Mouse (Mus musculus) forebrain, embryonic 11.5 days (tissue): ENCODE measurements around the gene Amt. TPM values are rescaled to one million over a fixed set of nuclear protein-coding genes. Genes with fewer than 3 reads are reported as not detected.
"Not testable (repeated sequence)": the region's sequence is repeated elsewhere in the genome, so short reads cannot be mapped to it uniquely, and the experiment has no call there.

Experiments used
- ATAC-seq: fragments of 200-750 bp; cut with Nextera tagmentation; replicated peaks from 2 replicates; pipeline ENCODE4 v1.8.0; 2017; ENCODE audit warnings: moderate TSS enrichment; ENCODE audit not compliant: low FRiP score
- DNase-seq: peaks from one replicate; pipeline ENCODE4 v3.0.0-alpha.2; 2017; ENCODE audit warnings: low spot score
- H3K27ac ChIP-seq: fragments of 300-500 bp; sonication (generic); 2 replicates; pipeline ENCODE4 v1.5.1; 2014; ENCODE audit warnings: low read depth, low read length
- H3K27me3 ChIP-seq: fragments of 300-500 bp; sonication (generic); 2 replicates; pipeline ENCODE4 v1.6.1; 2014; ENCODE audit warnings: mild to moderate bottlenecking, low read length, mixed read lengths; ENCODE audit not compliant: control insufficient read depth, insufficient read depth
- H3K36me3 ChIP-seq: fragments of 300-500 bp; sonication (generic); 2 replicates; pipeline ENCODE4 v1.6.1; 2014; ENCODE audit warnings: mild to moderate bottlenecking, low read length, moderate library complexity, mixed read lengths; ENCODE audit not compliant: control insufficient read depth, insufficient read depth
- H3K4me1 ChIP-seq: fragments of 300-500 bp; sonication (generic); replicated peaks from 2 replicates; pipeline ENCODE4 v1.6.1; 2014; ENCODE audit warnings: low read length, mixed read lengths; ENCODE audit not compliant: control insufficient read depth, insufficient read depth
- H3K4me2 ChIP-seq: fragments of 300-500 bp; sonication (generic); 2 replicates; pipeline ENCODE4 v1.6.1; 2014; ENCODE audit warnings: low read depth, mild to moderate bottlenecking, low read length, moderate library complexity, mixed read lengths; ENCODE audit not compliant: severe bottlenecking
- H3K4me3 ChIP-seq: fragments of 300-500 bp; sonication (generic); 2 replicates; pipeline ENCODE4 v1.5.1; 2014; ENCODE audit warnings: low read depth, low read length
- H3K9ac ChIP-seq: fragments of 300-500 bp; sonication (generic); 2 replicates; pipeline ENCODE4 v1.6.1; 2014; ENCODE audit warnings: low read length
- H3K9me3 ChIP-seq: fragments of 300-500 bp; sonication (generic); 2 replicates; pipeline ENCODE4 v1.6.1; 2016; ENCODE audit warnings: low read length, mixed read lengths; ENCODE audit not compliant: control insufficient read depth
- WGBS: fragments of 180-500 bp; shearing (Covaris S2); extraction: QIAGEN DNeasy Blood & Tissue Kit; methylation state at CpG from one replicate; pipeline ENCODE4 v1.1.7; 2014; 5-methylcytosine and 5-hydroxymethylcytosine counted together
- polyA plus RNA-seq: library from polyadenylated mRNA; unstranded; fragments of >200 nt; fragmentation: Nextera tagmentation; extraction: Ambion mirVana; gene quantifications from 2 replicates; pipeline ENCODE4 v1.2.1, GENCODE M21; 2014

Amt gene
- polyA plus RNA-seq, 1 experiment from 2014 or later = 25.9 TPM

- peak within 1 kb of the TSS; percentile 96 for H3K4me3 ChIP-seq
- no peaks in the 10 kb centered on the region for H3K27me3 ChIP-seq
- ATAC-seq = peak; percentile 99
- WGBS = under 1% methylated on average over 70 of the region's 71 CpGs
- peak; percentile 100 for DNase-seq
- H3K36me3 ChIP-seq = no peaks in the 10 kb centered on the region
- H3K27ac ChIP-seq = peak within 1 kb of the TSS; percentile 86
- no peaks in the 10 kb centered on the region for H3K9me3 ChIP-seq
- H3K9ac ChIP-seq = peak within 1 kb of the TSS; percentile 92
- peaks cover 13% of the 10 kb centered on the region; the same call in 1 of the 2 replicates for H3K4me1 ChIP-seq
- H3K4me2 ChIP-seq = peak within 1 kb of the TSS; percentile 62
Measured at GRCm38 (mm10) chr9:108263690-108264190, 32.9 kb upstream of the Amt start, which contains the start of gene Dag1. Gene Dag1 (minus strand): TSS chr9:108263958.

- ATAC-seq (peak; percentile 1; the same call in 1 of the 2 replicates), DNase-seq (no peak)
- Histone ChIP-seq H3K4me2 (peak overlapping the region; percentile 62), H3K4me1 (peaks cover 13% of the 10 kb centered on the region; the same call in 1 of the 2 replicates), H3K4me3 (peak overlapping the region; percentile 96), H3K27ac (peak overlapping the region; percentile 66), H3K9ac (peak overlapping the region; percentile 62), H3K27me3 (no peaks in the 10 kb centered on the region), H3K9me3 (no peaks in the 10 kb centered on the region), H3K36me3 (no peaks in the 10 kb centered on the region)
- 16% methylated on average over 10 of the region's 10 CpGs for WGBS
Measured at GRCm38 (mm10) chr9:108264191-108264921, 32.3 kb upstream of the Amt start.

- DNase-seq = no peak
- no peak overlapping the region for H3K9ac ChIP-seq
- peaks cover 13% of the 10 kb centered on the region; the same call in 1 of the 2 replicates for H3K4me1 ChIP-seq
- H3K4me2 ChIP-seq = no peak overlapping the region
- no peaks in the 10 kb centered on the region for H3K9me3 ChIP-seq
- ATAC-seq = no peak
- H3K27me3 ChIP-seq = no peaks in the 10 kb centered on the region
- no peaks in the 10 kb centered on the region for H3K36me3 ChIP-seq
- 69% methylated on average over 10 of the region's 10 CpGs for WGBS
- H3K4me3 ChIP-seq = no peak overlapping the region
- no peak overlapping the region for H3K27ac ChIP-seq
Measured at GRCm38 (mm10) chr9:108266261-108266935, 30.3 kb upstream of the Amt start.

GRCm38 (mm10) chr9:108267691-108268090, 29.0 kb upstream of the Amt start:
- H3K4me3 ChIP-seq = no peak overlapping the region
- H3K4me2 ChIP-seq = no peak overlapping the region
- H3K9me3 ChIP-seq = no peaks in the 10 kb centered on the region
- no peak for DNase-seq
- H3K36me3 ChIP-seq = no peaks in the 10 kb centered on the region
- no peak overlapping the region for H3K27ac ChIP-seq
- H3K4me1 ChIP-seq = peaks cover 7% of the 10 kb centered on the region; the same call in 1 of the 2 replicates
- no peak for ATAC-seq
- H3K9ac ChIP-seq = no peak overlapping the region
- WGBS = 90% methylated on average over 7 of the region's 7 CpGs
- no peaks in the 10 kb centered on the region for H3K27me3 ChIP-seq

GRCm38 (mm10) chr9:108268701-108269100, 28.0 kb upstream of the Amt start:
- not testable (repeated sequence) for DNase-seq, ATAC-seq, H3K4me2 ChIP-seq, H3K4me1 ChIP-seq, H3K27me3 ChIP-seq, H3K27ac ChIP-seq, H3K9me3 ChIP-seq, H3K36me3 ChIP-seq, H3K4me3 ChIP-seq, H3K9ac ChIP-seq
- 94% methylated on average over 6 of the region's 7 CpGs for WGBS

- Histone ChIP-seq H3K9me3 (no peaks in the 10 kb centered on the region), H3K4me2 (no peak overlapping the region), H3K27me3 (no peaks in the 10 kb centered on the region), H3K36me3 (no peaks in the 10 kb centered on the region), H3K4me3 (no peak overlapping the region), H3K9ac (no peak overlapping the region), H3K27ac (no peak overlapping the region), H3K4me1 (no peaks in the 10 kb centered on the region)
- WGBS = 45% methylated on average over 2 of the region's 2 CpGs
- ATAC-seq (no peak), DNase-seq (no peak)
Measured at GRCm38 (mm10) chr9:108271941-108272340, 24.7 kb upstream of the Amt start.

GRCm38 (mm10) chr9:108272691-108273090, 24.0 kb upstream of the Amt start:
- Histone ChIP-seq H3K4me2 (no peak overlapping the region), H3K27ac (no peak overlapping the region), H3K4me1 (no peaks in the 10 kb centered on the region), H3K9me3 (no peaks in the 10 kb centered on the region), H3K27me3 (no peaks in the 10 kb centered on the region), H3K4me3 (no peak overlapping the region), H3K9ac (no peak overlapping the region), H3K36me3 (no peaks in the 10 kb centered on the region)
- WGBS = 74% methylated on average over 5 of the region's 5 CpGs
- DNase-seq (no peak), ATAC-seq (no peak)

GRCm38 (mm10) chr9:108273485-108273884, 23.2 kb upstream of the Amt start:
- Histone ChIP-seq H3K4me3 (no peak overlapping the region), H3K9ac (no peak overlapping the region), H3K27ac (no peak overlapping the region), H3K36me3 (no peaks in the 10 kb centered on the region), H3K27me3 (no peaks in the 10 kb centered on the region), H3K9me3 (no peaks in the 10 kb centered on the region), H3K4me2 (no peak overlapping the region), H3K4me1 (no peaks in the 10 kb centered on the region)
- ATAC-seq = no peak
- WGBS = 64% methylated on average over 4 of the region's 4 CpGs
- DNase-seq = no peak
